Mouse (Mus musculus): Measurements from ENCODE around the gene Qrfp. TPM values are rescaled to one million over a fixed set of nuclear protein-coding genes. Genes with fewer than 3 reads are reported as not detected.

Gene Qrfp
- total RNA-seq, 2 experiments from 2014 or later, result not detected

Other genes with a start within 250 kb of the Qrfp start
- gene Fubp3, start 237.9 kb downstream of the Qrfp start, total RNA-seq (2014; fragmentation: Nextera tagmentation), result 48.4 and 61.8 TPM in 2 replicates
- gene Fubp3, start 237.9 kb downstream of the Qrfp start, total RNA-seq (2017), result 29.8 and 76.8 TPM in 2 replicates
- not detected in 2 replicates for gene Prdm12, start 170.5 kb downstream of the Qrfp start, total RNA-seq (2014; fragmentation: Nextera tagmentation)
- gene Prdm12, start 170.5 kb downstream of the Qrfp start, total RNA-seq (2017), result not detected in 2 replicates
- gene Exosc2, start 139.9 kb downstream of the Qrfp start, total RNA-seq (2014; fragmentation: Nextera tagmentation), result 89.1 and 94.6 TPM in 2 replicates
- 115 and 151 TPM in 2 replicates for gene Exosc2, start 139.9 kb downstream of the Qrfp start, total RNA-seq (2017)
- gene Abl1, start 122.2 kb downstream of the Qrfp start, total RNA-seq (2014; fragmentation: Nextera tagmentation), result 40.2 and 40.4 TPM in 2 replicates
- gene Abl1, start 122.2 kb downstream of the Qrfp start, total RNA-seq (2017), result 20.9 and 22.9 TPM in 2 replicates
- not detected in 2 replicates for gene Fibcd1, start 35.4 kb upstream of the Qrfp start, total RNA-seq (2014; fragmentation: Nextera tagmentation)
- gene Fibcd1, start 35.4 kb upstream of the Qrfp start, total RNA-seq (2017), result not detected in 2 replicates
- gene Lamc3, start 76.7 kb upstream of the Qrfp start, total RNA-seq (2014; fragmentation: Nextera tagmentation), result not detected in 2 replicates
- not detected in 2 replicates for gene Lamc3, start 76.7 kb upstream of the Qrfp start, total RNA-seq (2017)
- gene Aif1l, start 139.6 kb upstream of the Qrfp start, total RNA-seq (2014; fragmentation: Nextera tagmentation), result 5.2 TPM in 1 of 2 replicates, not detected in the other
- not detected in 2 replicates for gene Aif1l, start 139.6 kb upstream of the Qrfp start, total RNA-seq (2017)
- 125 and 161 TPM in 2 replicates for gene Nup214, start 163.9 kb upstream of the Qrfp start, total RNA-seq (2014; fragmentation: Nextera tagmentation)
- 43.3 and 73.2 TPM in 2 replicates for gene Nup214, start 163.9 kb upstream of the Qrfp start, total RNA-seq (2017)

All from megakaryocyte-erythroid progenitor cell, adult 5-6 weeks (primary cell).